Mouse (Mus musculus) intestine, embryonic 15.5 days (tissue): Measurements from ENCODE around the gene Bean1. TPM values are rescaled to one million over a fixed set of nuclear protein-coding genes. Genes with fewer than 3 reads are reported as not detected.
A peak's percentile ranks its signal among the peaks of the same experiment; 100 is the strongest.

Experiments used
- ATAC-seq: fragments of 200-750 bp; cut with Nextera tagmentation; 2 replicates; pipeline ENCODE4 v1.8.0; 2017; ENCODE audit warnings: moderate TSS enrichment, moderate library complexity
- H3K27ac ChIP-seq: fragments of 300-500 bp; sonication (generic); 2 replicates; pipeline ENCODE4 v1.5.1; 2015; ENCODE audit warnings: mild to moderate bottlenecking, inconsistent platforms
- H3K27me3 ChIP-seq: fragments of 300-500 bp; sonication (generic); replicated peaks from 2 replicates; pipeline ENCODE4 v1.6.1; 2015; ENCODE audit warnings: inconsistent platforms
- H3K36me3 ChIP-seq: fragments of 300-500 bp; sonication (generic); 2 replicates; pipeline ENCODE4 v1.6.1; 2015; ENCODE audit warnings: inconsistent platforms
- H3K4me1 ChIP-seq: fragments of 300-500 bp; sonication (generic); replicated peaks from 2 replicates; pipeline ENCODE4 v1.6.1; 2015; ENCODE audit warnings: inconsistent platforms
- H3K4me2 ChIP-seq: fragments of 300-500 bp; sonication (generic); replicated peaks from 2 replicates; pipeline ENCODE4 v1.6.1; 2015; ENCODE audit warnings: mild to moderate bottlenecking, inconsistent platforms
- H3K4me3 ChIP-seq: fragments of 300-500 bp; sonication (generic); replicated peaks from 2 replicates; pipeline ENCODE4 v1.5.1; 2015; ENCODE audit warnings: inconsistent platforms
- H3K9ac ChIP-seq: fragments of 300-500 bp; sonication (generic); 2 replicates; pipeline ENCODE4 v1.6.1; 2015; ENCODE audit warnings: inconsistent platforms
- H3K9me3 ChIP-seq: fragments of 300-500 bp; sonication (generic); 2 replicates; pipeline ENCODE4 v1.6.1; 2016; ENCODE audit warnings: inconsistent platforms
- WGBS: fragments of 180-500 bp; shearing (Covaris S2); methylation state at CpG from one replicate; pipeline ENCODE4 v1.1.7; 2015; 5-methylcytosine and 5-hydroxymethylcytosine counted together
- polyA plus RNA-seq: library from polyadenylated mRNA; unstranded; fragments of >200 nt; fragmentation: Nextera tagmentation; extraction: Ambion mirVana; gene quantifications from 2 replicates; pipeline ENCODE4 v1.2.1, GENCODE M21; 2015

The Bean1 gene
- 1.00 and 1.3 TPM in 2 replicates for polyA plus RNA-seq

DNA sequence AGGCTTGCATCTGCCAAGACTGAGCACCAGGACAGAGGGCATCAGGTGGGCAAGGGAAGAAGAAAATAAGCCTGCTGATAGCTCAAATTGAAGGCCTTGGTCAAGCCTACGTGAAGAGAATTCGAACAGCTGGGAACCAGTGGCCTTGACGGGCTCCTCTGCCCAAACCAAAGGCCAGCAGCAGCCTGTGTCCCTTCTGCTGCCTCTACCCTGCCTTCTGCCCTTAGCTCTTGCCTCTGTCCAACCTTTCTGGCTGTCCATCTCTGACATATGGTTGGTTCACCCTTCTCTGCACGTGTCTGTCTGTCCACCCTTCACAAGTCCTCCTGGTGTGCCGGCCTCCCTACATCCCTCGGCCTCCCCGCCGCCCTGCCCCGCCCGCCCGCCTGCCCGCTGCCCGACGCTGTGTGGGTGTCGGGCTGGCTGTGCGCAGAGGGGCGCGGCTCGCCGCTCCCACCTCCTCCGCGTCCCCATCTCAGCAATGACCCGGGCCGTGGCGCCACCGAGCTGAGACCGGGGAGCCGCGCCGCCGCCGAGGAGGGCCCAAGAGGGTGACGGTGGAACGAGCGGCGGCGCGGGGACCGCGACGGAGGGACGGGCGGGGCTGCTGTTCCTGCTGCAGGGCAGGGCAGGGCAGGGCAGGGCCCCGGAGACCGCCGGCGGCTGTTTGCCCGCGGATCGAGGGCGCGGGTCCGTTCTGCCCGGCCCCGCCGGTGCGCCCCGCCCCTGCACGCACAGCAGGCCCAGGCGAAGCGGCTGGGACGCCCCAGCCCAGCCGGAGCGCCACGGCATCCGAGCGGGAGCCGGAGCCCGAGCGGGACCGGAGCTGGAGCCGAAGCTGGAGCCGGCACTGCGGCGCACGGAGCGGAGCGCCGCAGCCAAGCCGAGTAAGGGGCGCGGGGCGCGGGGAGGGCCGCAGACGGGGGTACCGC is at the start of gene Bean1:
Gene Bean1 (plus strand): TSS at position 325 of the 932 bp plus-strand sequence.
- no peak within 1 kb of the TSS for H3K27ac ChIP-seq
- WGBS, result 2% methylated on average over 87 of the region's 87 CpGs
- H3K9me3 ChIP-seq, result no peaks in the 10 kb centered on the region
- peak; percentile 91 for ATAC-seq
- peaks cover 39% of the 10 kb centered on the region for H3K27me3 ChIP-seq
- H3K4me3 ChIP-seq, result peak within 1 kb of the TSS; percentile 62
- no peaks in the 10 kb centered on the region for H3K36me3 ChIP-seq
- peak within 1 kb of the TSS; percentile 98 for H3K4me2 ChIP-seq
- peak within 1 kb of the TSS; percentile 71 for H3K9ac ChIP-seq
- H3K4me1 ChIP-seq, result peaks cover 9% of the 10 kb centered on the region

DNA sequence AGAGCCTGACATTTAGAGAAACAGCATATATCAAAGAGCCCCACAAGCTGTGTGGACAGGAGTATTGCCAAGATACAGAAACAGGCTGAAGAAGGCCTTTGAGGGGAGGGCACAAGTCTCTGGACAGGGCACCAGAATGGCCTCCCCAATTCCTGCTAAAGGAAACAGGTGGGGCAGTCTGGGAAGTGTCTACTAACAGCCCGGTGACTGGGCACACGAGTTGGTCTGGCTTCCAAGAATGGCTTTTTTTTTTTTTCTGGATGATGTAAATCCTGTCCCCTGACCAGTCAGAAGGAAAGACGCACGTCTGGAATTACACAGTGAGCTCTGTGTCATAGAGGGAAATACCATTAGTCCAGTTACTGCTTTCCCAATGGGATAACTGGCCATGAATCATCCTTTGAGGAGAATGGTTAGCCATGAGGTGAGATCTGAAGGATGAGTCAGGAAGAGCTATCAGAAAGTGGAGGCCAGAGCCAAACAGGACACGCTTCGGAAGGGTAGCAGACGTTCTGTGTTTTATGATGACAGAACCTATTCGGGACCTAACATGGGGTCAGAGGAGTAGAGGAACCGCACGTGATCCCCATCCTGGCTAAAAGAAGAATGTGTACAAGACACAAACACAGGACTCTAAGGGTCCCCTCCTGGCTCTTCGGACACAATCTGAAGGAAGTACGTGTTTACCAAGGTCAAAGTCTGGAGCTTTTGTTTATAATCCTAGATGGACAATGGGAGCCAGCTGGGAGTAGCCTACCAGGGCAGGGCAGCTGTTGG is 48.4 kb upstream of the Bean1 start:
- H3K4me1 ChIP-seq, result no peaks in the 10 kb centered on the region
- no peaks in the 10 kb centered on the region for H3K36me3 ChIP-seq
- ATAC-seq, result no peak
- H3K4me2 ChIP-seq, result no peak overlapping the region
- H3K9me3 ChIP-seq, result no peaks in the 10 kb centered on the region
- no peak overlapping the region for H3K9ac ChIP-seq
- no peak overlapping the region for H3K4me3 ChIP-seq
- 69% methylated on average over 12 of the region's 12 CpGs for WGBS
- H3K27me3 ChIP-seq, result no peaks in the 10 kb centered on the region
- no peak overlapping the region for H3K27ac ChIP-seq

DNA sequence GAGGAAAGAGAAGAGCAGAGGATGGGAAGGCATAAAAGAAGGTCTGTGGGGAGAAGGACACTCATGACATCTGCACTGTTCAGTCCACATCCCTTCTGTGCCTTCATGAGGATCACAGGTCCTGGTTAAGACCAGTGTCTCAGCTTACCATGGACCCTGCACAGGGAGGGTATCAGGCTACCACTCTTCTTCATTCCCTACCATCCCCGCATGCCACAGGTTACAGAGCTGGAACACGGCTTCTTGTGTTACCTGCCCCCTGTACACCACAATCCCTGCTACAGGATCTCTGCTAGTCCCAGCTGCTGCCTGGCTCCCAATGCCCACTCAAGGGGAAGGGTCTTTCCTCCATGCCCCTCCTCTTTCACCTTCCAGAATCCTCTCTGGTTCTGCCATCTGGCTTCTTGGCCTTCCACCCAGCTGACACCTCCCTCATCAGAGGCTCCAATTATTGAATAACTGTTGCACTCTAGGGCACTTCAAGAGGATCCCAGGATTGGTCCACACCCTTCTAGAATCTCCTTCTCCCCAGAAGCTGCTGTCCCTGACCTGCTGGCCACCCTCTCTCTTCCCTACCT is 47.1 kb upstream of the Bean1 start:
- no peak overlapping the region for H3K4me3 ChIP-seq
- no peak overlapping the region for H3K27ac ChIP-seq
- no peak overlapping the region for H3K9ac ChIP-seq
- H3K9me3 ChIP-seq, result no peaks in the 10 kb centered on the region
- no peak for ATAC-seq
- no peaks in the 10 kb centered on the region for H3K27me3 ChIP-seq
- H3K4me2 ChIP-seq, result no peak overlapping the region
- H3K4me1 ChIP-seq, result no peaks in the 10 kb centered on the region
- no peaks in the 10 kb centered on the region for H3K36me3 ChIP-seq
- WGBS, result 93% methylated on average over 2 of the region's 2 CpGs

GRCm38 (mm10) chr8:104124534-104124933 is 45.7 kb upstream of the Bean1 start:
- Histone ChIP-seq H3K4me3 (no peak overlapping the region), H3K4me1 (no peaks in the 10 kb centered on the region), H3K9me3 (no peaks in the 10 kb centered on the region), H3K27me3 (no peaks in the 10 kb centered on the region), H3K4me2 (no peak overlapping the region), H3K27ac (no peak overlapping the region), H3K36me3 (no peaks in the 10 kb centered on the region), H3K9ac (no peak overlapping the region)
- WGBS, result 76% methylated on average over 5 of the region's 5 CpGs
- no peak for ATAC-seq

DNA sequence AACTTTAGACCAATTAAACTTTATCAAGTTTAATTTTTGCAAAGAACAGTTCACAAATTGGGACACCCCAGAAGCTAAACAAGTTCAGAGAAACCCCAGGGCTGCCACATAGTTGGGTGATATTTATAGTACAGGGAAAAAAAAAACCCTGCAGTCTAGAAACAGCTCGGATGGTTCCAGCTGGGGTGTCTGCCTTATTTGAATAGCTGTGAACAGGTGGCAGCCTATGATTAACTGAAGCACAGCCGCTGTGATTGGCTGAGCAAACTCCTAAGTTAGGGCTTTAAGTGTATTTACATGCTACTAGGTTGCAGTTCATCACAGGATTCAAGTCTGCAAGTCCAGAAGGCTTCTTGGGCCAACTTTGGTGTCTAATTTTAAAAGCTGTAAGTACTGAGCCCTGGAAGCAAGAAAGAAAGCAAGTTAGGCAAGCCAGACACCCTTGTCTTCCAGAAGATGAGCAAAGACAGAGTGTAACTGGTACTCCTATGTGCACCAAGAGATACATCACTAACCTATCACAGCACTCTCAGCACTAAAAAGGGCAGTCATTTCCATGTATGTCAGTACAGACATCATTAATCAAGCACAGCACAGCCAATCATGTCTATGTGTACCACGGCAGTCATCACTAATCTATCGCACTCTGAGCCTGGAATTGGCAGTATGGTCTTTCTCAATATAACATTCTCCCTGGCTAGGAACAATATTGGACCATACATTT is 42.9 kb upstream of the Bean1 start:
- Histone ChIP-seq H3K4me1 (no peaks in the 10 kb centered on the region), H3K9me3 (no peaks in the 10 kb centered on the region), H3K9ac (no peak overlapping the region), H3K27ac (no peak overlapping the region), H3K27me3 (no peaks in the 10 kb centered on the region), H3K36me3 (no peaks in the 10 kb centered on the region), H3K4me3 (no peak overlapping the region), H3K4me2 (no peak overlapping the region)
- ATAC-seq, result no peak
- WGBS, result 65% methylated on average over 4 of the region's 4 CpGs

DNA sequence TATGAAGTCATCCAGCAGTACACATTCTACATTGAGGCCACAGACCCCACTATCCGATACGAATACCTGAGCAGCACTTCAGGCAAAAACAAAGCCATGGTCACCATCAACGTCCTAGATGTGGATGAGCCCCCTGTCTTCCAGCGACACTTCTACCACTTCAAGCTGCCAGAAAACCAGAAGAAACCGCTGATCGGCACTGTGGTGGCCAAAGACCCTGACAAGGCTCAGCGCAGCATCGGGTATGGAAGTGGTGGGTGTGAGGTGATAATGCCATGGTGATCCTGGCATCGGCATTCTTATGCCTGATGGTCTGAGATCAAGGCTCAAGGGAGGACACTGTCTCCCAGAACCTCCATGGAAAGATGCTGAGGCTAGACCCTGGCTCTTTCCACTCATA is 39.3 kb upstream of the Bean1 start:
- ATAC-seq, result no peak
- no peak overlapping the region for H3K9ac ChIP-seq
- H3K9me3 ChIP-seq, result no peaks in the 10 kb centered on the region
- no peaks in the 10 kb centered on the region for H3K27me3 ChIP-seq
- H3K4me2 ChIP-seq, result no peak overlapping the region
- H3K27ac ChIP-seq, result no peak overlapping the region
- H3K36me3 ChIP-seq, result no peaks in the 10 kb centered on the region
- 93% methylated on average over 9 of the region's 9 CpGs for WGBS
- H3K4me3 ChIP-seq, result no peak overlapping the region
- no peaks in the 10 kb centered on the region for H3K4me1 ChIP-seq

DNA sequence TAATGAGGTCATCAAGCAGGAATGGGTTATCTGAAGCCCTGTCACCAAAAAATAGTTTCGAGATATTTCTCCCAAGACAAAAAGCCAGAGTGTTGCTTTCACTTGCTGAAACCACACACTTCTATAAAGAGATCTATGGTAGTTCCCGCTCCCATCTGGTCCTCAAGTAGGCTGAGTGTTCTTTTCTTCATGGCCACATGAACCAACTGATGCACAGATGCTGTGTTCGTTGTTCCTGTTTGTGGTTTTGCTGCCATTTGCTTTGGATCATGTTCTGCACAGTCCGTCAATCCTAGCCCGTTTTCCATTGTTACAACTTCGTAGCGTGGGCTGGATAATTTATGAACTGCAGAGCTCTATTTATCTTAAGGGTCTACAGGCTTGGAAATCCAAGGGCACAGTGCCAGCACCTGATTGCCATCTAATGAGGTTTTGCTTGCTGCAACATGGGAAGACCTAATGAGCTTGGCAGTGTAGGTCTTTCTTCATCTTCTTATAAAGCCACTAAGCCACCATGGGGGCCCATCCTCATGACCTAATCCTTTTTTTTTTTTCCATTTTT is 38.7 kb upstream of the Bean1 start:
- H3K9me3 ChIP-seq, result no peaks in the 10 kb centered on the region
- no peak for ATAC-seq
- H3K27ac ChIP-seq, result no peak overlapping the region
- no peak overlapping the region for H3K4me2 ChIP-seq
- no peaks in the 10 kb centered on the region for H3K4me1 ChIP-seq
- H3K4me3 ChIP-seq, result no peak overlapping the region
- no peaks in the 10 kb centered on the region for H3K27me3 ChIP-seq
- 76% methylated on average over 7 of the region's 7 CpGs for WGBS
- H3K9ac ChIP-seq, result no peak overlapping the region
- H3K36me3 ChIP-seq, result no peaks in the 10 kb centered on the region

GRCm38 (mm10) chr8:104134521-104134920 is 35.7 kb upstream of the Bean1 start:
- Histone ChIP-seq H3K4me2 (no peak overlapping the region), H3K9me3 (no peaks in the 10 kb centered on the region), H3K27me3 (no peaks in the 10 kb centered on the region), H3K27ac (no peak overlapping the region), H3K4me1 (no peaks in the 10 kb centered on the region), H3K36me3 (no peaks in the 10 kb centered on the region), H3K4me3 (no peak overlapping the region), H3K9ac (no peak overlapping the region)
- ATAC-seq, result no peak
- 92% methylated on average over 8 of the region's 8 CpGs for WGBS

GRCm38 (mm10) chr8:104136277-104136676 is 34.0 kb upstream of the Bean1 start:
- Histone ChIP-seq H3K4me3 (no peak overlapping the region), H3K27ac (no peak overlapping the region), H3K36me3 (no peaks in the 10 kb centered on the region), H3K9ac (no peak overlapping the region), H3K27me3 (no peaks in the 10 kb centered on the region), H3K4me1 (no peaks in the 10 kb centered on the region), H3K4me2 (no peak overlapping the region), H3K9me3 (no peaks in the 10 kb centered on the region)
- 90% methylated on average over 3 of the region's 3 CpGs for WGBS
- ATAC-seq, result no peak

DNA sequence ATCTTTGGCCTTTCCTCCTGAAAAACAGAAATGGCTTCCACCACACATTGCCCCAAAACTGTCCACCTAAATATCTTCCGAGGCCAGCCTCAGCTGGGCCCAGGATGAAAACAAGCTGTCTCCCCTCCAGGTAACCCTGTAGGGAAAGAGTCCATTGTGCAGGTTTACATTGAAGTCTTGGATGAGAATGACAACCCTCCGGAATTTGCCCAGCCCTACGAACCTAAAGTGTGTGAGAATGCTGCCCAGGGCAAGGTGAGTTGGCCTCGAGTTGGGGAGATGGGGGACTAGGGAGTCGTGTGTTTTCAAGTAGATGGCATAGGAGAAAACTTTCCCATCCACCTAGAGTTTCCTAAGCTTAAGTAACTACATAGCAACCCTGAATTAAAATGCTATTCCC is 32.6 kb upstream of the Bean1 start:
- WGBS, result 83% methylated on average over 5 of the region's 5 CpGs
- no peaks in the 10 kb centered on the region for H3K36me3 ChIP-seq
- ATAC-seq, result no peak
- H3K9ac ChIP-seq, result no peak overlapping the region
- no peaks in the 10 kb centered on the region for H3K27me3 ChIP-seq
- H3K9me3 ChIP-seq, result no peaks in the 10 kb centered on the region
- no peak overlapping the region for H3K27ac ChIP-seq
- no peaks in the 10 kb centered on the region for H3K4me1 ChIP-seq
- H3K4me3 ChIP-seq, result no peak overlapping the region
- H3K4me2 ChIP-seq, result no peak overlapping the region

GRCm38 (mm10) chr8:104140611-104141010 is 29.6 kb upstream of the Bean1 start:
- no peaks in the 10 kb centered on the region for H3K27me3 ChIP-seq
- no peak overlapping the region for H3K4me2 ChIP-seq
- H3K9ac ChIP-seq, result no peak overlapping the region
- no peaks in the 10 kb centered on the region for H3K36me3 ChIP-seq
- H3K9me3 ChIP-seq, result no peaks in the 10 kb centered on the region
- WGBS, result 87% methylated on average over 13 of the region's 13 CpGs
- no peak overlapping the region for H3K4me3 ChIP-seq
- ATAC-seq, result no peak
- no peak overlapping the region for H3K27ac ChIP-seq
- no peaks in the 10 kb centered on the region for H3K4me1 ChIP-seq
